Mouse (Mus musculus) ES-E14 (cell line): ENCODE measurements around the gene Mbd5.

ENCODE experiments used
- CHD2 ChIP-seq: IDR thresholded peaks from 2 replicates; pipeline ENCODE4 v1.6.1; 2014; ENCODE audit warnings: mild to moderate bottlenecking, low read depth, low read length, inconsistent platforms
- MAFK ChIP-seq: IDR thresholded peaks from 2 replicates; pipeline ENCODE4 v1.6.1; 2014; ENCODE audit warnings: mild to moderate bottlenecking, low read depth, low read length, inconsistent platforms; ENCODE audit not compliant: insufficient read depth
- ZNF384 ChIP-seq: IDR thresholded peaks from 2 replicates; pipeline ENCODE4 v1.6.1; 2012; ENCODE audit warnings: low read depth, low read length, inconsistent platforms

GRCm38 (mm10) chr2:49210408-49210807 lies 261.1 kb downstream of the Mbd5 start:
- TF ChIP-seq ZNF384 (no peak), MAFK (no peak), CHD2 (no peak)
